Mouse (Mus musculus): ENCODE data around the gene Adcy10.

Gene Adcy10

DNA sequence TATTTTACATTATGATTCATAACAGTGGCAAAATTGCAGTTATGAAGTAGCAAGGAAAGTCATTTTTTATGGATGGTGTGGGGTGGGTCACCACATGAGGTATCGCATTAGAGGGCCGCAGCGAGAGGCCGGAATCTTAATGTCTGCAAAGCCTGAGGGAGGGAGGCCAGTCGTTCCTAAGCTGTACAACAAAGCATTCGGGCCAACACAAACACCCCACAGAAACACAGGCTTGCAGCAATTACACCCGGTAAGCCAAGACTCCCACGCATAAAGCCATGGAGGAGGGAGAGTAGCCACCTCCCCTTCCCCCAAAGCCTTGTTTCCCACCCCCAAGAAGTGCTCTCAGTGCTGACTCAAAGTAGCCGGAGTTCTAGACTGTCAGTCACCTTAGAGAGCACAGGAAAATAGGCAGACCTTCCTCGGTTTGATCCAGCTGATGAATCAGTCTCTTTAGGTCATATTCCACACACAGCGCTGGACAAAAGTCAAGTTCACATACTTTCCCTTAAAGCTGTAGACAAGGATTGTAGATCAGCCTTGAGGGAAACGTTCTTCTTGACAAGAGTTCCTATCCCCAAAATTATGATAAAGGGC, 51.2 kb downstream of the Adcy10 start:
- no peak for DNase-seq (ENCODE audit: low spot score)

GRCm38 (mm10) chr1:165537241-165537807, 52.3 kb downstream of the Adcy10 start:
- DNase-seq (ENCODE audit: low spot score) = peak; percentile 25

GRCm38 (mm10) chr1:165556711-165557110, 71.7 kb downstream of the Adcy10 start:
- no peak for DNase-seq (ENCODE audit: low spot score)

DNA sequence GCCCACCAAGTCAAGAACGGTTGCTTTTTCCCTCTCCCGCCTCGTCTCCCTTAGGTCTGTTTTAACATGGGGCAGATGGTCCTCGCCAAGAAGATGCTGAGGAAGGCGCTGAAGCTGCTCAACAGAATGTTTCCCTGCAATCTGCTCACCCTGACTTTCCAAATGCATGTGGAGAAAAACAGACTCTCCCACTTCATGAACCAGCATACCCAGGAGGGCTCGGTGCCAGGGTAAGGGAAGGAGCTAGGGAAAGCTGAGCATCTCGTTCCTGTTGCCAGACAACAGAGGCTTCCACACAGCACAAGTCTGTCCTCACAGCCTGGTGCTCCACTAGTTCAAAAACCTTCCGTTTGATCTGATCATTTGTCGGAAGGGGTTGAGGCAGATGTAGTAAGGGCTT, 74.1 kb downstream of the Adcy10 start:
- peak; percentile 88 for DNase-seq (ENCODE audit: low spot score)

DNA sequence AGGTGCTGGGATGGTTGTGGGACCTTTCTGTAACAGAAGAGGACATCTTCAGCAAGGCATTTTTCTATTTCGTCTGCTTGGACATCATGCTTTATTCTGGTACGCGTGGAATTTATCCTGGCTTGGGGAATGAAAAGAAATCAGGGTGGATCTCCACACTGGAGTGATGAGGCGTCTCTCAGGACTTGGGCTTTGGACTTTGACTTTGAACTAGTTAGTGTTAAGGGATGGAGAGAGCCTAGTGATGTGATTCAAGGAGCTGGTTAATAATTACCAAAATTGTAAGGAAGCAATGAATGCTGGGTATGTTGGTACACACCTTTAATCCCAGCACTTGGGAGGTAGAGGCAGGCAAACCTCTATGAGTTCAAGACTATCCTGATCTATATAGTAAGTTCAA, 80.3 kb downstream of the Adcy10 start:
- no peak for DNase-seq (ENCODE audit: low spot score)

DNA sequence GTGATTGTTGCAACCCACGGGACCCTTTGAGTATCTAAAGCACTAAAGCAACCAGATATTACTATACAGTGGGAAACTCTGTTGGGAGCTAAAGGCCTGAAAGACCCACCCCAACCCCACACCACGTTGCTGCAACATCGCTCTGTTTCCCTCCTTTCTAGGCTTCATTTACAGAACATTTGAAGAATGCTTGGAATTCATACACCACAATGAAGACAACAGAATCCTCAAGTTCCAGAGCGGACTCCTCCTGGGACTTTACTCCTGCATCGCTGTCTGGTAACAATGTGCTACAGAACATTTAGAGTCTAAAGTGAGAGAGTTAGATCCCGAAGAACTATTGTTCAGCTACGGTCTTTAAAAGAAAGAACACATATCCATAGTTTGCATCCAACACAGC, 82.5 kb downstream of the Adcy10 start:
- DNase-seq (ENCODE audit: low spot score) = no peak

DNA sequence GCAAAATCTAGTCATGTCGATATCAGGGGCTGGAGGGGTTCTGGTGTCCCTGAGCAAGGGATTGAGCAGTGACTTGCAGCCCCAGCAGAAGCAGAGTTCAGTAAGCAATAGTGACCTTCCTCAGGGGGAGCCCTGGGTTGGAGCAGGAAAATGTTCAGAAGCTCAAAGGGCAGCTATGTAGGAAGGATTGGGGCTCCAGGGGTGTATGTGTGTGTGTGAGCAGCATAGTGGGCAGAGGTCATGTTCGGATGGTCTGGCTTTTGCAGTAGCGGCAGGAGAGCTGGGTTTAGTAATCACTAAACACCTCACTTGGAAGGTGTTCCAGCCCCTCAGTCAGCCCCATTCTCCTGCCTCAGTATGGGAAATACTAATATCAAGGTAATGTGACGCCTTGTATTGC, 91.0 kb downstream of the Adcy10 start:
- DNase-seq (ENCODE audit: low spot score) = no peak

DNA sequence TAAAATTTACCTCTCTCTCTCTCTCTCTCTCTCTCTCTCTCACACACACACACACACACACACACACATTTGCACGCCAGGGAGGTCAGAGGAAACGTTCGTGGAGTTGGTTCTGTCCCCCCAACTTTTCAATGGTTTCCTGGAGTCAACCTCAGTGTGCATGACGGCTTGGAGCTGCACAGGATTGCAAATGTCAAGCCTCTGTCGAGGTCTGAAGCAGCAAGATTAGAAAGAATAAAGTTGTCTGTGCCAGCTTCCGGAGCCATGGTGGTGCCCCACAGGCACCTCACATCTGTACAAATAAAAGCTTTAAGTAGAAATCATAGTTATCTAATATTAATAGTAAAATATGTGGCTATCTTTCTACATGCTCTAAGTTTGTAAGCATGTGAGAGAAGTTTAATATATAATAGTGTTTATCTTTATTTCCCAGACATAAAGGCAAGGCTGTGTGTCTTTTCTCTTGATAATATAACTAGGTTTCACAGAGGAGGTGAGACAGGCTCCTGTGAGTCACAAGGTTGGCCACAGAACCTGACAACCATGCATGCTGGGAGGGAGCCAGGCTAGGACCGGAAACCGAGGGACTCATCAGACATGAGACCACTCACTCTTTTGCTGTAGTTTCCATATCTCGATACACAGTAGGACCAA, 91.6 kb downstream of the Adcy10 start:
- no peak for DNase-seq (ENCODE audit: low spot score)

DNA sequence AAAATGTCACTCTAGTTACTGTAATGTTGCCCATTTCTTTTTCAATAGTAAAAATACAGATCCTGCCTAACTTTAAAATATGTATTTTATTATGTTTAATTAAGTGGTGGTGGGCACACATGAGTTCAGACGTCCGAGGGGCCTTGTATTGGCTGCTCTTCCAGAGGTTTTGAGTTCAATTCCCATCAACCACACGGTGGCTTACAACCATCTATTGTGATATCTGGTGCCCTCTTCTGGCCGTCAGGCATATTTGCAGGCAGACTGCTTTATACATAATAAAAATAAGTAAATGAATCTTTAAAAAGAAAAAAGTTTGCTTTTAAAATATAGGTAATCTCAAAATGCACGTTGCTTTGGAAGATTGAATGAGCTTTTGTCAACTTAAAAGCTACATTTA, 94.3 kb downstream of the Adcy10 start:
- no peak for DNase-seq (ENCODE audit: low spot score)

DNA sequence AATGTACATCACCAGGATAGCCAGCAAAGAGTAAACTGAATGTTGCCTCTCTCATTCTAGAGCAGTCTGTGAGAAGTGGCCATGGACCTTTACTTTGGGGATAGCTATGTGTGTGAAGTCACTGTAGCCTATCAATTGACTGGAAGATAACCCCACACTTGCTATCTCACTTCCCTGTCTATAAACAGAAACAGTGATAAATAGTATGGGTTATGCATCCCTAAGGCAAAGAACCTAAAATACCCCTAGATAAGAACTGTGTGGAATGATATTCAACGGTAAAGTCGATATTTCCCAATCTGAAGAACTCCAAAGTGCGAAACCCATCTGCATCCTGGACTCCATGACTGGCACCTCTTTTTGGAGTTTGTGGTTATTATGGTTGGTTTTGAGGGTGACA, 96.3 kb downstream of the Adcy10 start:
- no peak for DNase-seq (ENCODE audit: low spot score)

DNA sequence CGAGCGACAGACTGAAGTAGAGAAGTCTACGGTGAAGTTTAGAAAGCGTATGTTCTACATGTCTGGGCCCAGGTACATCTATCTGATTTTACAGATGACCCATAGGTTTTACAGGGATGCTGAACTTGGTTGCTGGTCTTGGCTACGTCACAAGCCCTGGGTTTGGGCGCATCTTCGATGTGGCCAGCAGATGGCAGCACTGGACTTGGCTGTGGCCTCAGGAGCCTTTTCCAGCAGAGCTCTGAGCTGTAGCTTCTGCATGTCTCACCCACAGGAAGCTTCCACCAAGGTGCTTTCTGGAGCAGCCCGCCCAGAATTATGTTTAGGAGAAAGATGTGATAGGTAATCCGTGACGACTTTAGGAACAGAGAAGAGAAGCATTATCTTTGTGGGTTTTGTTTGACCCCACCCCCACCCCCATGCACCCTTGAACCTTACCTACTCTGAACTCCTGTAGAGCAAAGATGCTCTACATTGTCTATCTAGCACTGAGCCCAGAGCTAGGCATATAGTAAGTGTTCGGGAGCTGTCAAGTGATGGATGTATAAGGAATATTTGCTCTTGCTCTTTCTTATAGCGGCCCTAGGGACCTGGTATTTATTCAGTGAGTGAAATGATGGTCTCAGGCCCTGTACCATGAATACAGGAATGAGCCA, 98.7 kb downstream of the Adcy10 start:
- peak; percentile 92 for DNase-seq (ENCODE audit: low spot score)

DNA sequence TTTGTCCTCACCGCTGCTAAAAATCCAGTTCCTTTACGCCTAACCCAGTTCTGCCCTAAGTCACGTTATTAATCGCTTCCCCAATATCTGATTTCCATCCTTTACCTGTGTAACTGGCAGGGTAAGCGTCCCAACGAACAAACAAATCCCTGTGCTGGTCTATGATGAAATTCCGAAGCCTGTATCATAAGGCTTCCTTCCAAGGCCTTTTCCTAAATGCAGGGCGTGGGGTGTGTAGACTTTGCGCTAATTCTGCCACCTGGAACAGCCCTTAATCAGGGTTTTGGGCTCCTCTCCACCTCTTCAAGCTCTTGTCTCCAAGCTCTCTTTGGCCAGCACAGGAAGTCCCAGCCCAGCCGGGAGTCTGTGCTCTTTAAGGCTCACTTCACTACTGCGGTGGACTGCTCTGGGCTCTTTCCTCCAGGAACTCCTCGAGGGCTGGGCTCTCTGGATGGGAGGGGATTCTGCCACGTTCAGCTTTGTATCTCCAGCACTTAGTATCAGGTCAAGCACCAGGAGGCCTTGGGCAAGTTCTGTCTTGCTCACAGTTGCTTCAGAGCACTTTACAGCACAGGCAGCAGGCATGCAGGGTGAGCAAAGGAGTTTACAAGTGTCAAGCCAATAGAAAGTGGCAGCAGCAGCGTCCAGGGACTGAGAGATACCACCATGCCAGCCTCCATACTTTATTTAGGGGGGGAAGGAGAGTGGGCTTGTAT, 100.6 kb downstream of the Adcy10 start:
- no peak for DNase-seq (ENCODE audit: low spot score)

- no peak for DNase-seq (ENCODE audit: low spot score)
Observed at GRCm38 (mm10) chr1:165586366-165586765, 101.4 kb downstream of the Adcy10 start.

- no peak for DNase-seq (ENCODE audit: low spot score)
Observed at GRCm38 (mm10) chr1:165587845-165588244, 102.9 kb downstream of the Adcy10 start.

GRCm38 (mm10) chr1:165589280-165590048, 104.5 kb downstream of the Adcy10 start:
- no peak for DNase-seq (ENCODE audit: low spot score)

- no peak for DNase-seq (ENCODE audit: low spot score)
Observed at GRCm38 (mm10) chr1:165590760-165591159, 105.8 kb downstream of the Adcy10 start.

GRCm38 (mm10) chr1:165592295-165593082, 107.5 kb downstream of the Adcy10 start:
- no peak for DNase-seq (ENCODE audit: low spot score)

DNA sequence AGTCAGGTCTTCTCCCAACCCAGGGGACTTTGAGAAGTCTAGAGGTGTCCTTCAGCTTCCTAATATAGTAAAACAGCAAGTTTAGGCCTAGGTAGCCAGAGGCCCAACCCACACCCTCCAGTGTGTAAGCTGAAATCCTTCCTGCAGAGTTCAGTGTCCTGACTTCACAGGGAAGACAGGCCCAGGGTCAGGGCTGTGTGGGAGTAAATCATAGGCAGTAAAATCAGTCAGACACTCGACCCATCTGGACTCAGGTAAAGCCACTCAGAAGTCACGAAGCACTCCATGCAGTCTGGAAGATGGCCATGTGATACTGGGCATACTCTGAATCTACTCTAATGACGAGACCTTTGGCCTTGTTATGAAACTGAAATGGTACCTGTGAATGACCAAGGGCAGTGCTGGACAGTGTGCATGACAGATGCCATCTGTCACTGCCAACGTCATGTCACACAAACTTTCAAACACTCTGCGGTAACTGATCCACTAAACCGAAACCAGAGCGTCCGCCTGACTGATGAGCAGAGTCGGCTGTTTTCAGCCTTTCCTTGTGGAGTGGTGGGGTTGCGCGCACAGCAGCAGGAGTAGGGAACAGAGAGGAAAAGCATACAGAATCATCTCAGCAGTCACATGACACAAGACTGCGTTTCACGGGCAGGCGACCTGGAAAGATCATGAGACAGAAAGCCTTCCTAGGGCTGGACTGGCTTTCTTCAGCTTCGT, 109.9 kb downstream of the Adcy10 start:
- no peak for DNase-seq (ENCODE audit: low spot score)

GRCm38 (mm10) chr1:165601775-165602280, 116.8 kb downstream of the Adcy10 start:
- no peak for DNase-seq (ENCODE audit: low spot score)

DNA sequence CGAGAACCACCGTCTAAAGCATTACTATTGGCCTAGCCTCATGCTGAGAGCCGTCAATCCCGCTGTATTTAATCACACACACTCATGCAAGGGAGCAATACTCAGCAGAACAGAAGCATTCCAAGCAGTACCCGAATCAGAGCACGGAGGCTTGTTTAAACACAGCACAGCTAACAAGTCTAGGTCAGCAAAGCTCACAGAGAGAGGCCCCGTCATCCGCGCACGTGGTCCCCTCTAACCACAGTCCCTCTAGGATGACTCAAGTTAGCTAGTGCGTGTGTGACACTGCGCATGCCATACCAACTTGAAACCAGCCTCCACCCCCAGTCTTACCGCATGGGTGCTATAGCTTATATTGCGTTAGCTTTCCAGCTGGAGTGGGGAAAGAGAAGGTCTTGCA, 118.2 kb downstream of the Adcy10 start:
- no peak for DNase-seq (ENCODE audit: low spot score)

All from layer of hippocampus, adult 11-12 months (tissue).